Mouse (Mus musculus): ENCODE results near the gene Rpsa.
"Not testable (repeated sequence)": the region's sequence is repeated elsewhere in the genome, so short reads cannot be mapped to it uniquely, and the experiment has no call there.

The Rpsa gene

DNA sequence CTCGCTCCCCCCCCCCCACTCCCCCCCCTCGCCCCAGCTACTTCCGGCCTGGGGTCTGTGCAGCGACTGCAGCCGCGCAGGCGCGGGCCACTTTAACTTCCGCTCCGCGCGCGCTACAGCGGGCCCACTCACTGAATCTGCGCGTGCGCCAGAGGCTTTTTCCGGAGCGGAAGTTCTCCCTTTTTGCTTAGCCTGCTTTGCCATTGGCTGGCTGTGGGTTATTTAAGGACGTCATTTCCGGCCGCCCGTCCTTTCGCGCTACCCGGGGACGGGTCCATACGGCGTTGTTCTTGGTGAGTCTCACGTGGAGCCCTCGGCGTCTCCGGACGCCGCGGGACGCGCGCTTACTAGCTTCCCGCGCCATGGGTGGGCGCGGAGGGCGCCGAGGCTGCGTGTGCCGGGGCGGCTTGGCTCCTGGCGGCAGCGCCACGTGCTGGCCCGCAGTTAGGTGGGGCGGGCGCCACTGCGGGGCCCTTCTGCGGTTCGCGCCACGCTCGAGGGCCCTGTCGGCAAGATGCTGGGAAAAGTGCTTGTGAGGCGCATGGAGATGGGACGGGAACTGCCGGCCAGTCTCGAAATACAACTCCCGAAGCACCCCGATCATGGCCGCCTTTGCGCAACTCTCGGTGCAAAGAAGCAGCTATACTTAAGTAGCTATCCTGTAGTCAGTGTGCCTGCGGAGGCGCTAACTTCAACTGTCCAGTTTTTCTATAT, at the start of gene Rpsa:
TSS of gene Rpsa (plus strand) at position 152 of the 714 bp plus-strand sequence.
- DNase-seq (ENCODE audit: low spot score in 2 of 2), result peak; percentile 95 to 96

DNA sequence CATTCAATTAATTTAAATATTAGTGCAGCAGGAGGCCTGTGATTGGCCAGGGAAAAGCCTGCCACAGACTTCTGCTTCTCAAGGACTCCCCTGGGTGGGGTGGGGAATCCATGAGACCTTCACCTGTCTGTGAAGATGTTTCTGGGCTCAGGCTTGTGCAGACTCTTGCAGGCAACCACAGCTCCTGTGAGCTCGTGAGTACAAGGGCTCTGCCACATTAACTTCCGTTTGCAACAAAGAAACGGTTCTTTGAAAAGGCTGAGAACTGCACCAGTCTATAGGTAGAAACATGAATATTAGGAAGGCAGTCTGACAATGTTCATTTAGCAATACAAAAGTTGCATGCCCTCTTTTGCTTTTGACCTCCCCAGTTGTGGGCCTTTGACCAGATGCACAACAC, 49.2 kb upstream of the Rpsa start:
- DNase-seq (ENCODE audit: low spot score in 2 of 2), result no peak

DNA sequence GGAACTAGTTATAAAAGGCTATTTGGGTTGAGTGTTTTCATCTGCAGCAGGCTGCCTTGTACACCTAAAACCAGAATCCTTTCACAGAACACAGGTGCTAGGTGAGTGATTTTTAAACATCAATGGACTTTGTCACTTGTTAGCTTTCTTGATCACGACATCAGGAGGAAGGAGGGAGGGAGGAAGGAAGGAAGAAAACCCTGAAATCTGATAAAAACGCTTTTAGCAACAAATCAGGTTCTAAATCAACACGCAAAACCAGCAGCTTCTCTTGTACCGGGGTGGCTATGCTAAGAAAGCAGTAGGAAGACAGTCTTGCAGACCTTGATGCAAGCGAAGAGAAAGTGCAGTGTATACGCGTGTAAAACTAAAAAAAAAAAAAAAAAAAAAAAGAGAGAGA, 47.6 kb upstream of the Rpsa start:
- DNase-seq (ENCODE audit: low spot score in 2 of 2), result no peak

DNA sequence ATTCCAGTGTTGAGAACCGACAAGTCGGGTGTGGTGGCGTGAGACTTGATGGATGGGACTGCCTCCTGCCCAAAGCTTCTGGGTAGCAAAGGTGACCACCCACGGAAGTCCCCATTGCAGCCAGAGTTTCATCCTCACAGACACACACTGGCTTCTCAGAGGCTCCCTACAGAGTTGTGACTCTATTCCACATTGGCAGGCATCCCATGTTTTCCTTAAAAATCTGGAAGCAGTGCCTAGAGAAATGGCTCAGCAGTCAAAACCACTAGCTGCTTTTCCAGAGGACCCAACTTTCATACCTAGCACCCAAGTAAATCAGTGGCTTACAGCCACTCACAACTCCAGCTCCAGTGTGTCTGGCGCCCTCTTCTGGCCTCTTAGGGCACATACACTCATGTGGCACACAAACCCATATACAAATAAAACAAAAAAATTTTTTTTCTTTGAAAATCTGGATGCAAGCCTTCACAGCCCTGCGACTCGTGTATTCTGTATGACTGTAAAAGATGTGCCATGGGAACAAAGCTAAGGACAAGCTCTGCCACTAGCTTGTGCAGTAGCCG, 46.9 kb upstream of the Rpsa start:
- peak in 1 of 2 experiments; percentile 14 for DNase-seq (ENCODE audit: low spot score in 2 of 2)

DNA sequence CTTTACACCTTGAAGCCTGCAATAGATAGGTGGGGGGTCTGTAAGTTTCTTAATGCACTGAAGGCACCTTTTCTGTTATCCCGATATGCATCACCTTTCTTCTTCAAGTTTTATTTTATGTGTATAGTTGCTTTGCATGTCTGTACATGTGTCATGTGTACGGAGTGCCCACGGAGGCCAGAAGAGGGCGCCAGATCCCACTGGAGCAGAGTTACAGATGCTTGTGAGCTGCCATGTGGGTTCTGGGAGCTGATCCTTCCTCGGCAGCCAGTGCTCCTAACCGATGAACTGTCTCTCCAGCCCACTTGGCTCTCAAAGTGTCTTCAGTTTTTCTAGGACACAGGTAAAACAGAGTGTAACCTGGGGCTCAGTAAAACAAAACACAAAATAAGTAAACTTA, 46.2 kb upstream of the Rpsa start:
- DNase-seq (ENCODE audit: low spot score in 2 of 2), result no peak

DNA sequence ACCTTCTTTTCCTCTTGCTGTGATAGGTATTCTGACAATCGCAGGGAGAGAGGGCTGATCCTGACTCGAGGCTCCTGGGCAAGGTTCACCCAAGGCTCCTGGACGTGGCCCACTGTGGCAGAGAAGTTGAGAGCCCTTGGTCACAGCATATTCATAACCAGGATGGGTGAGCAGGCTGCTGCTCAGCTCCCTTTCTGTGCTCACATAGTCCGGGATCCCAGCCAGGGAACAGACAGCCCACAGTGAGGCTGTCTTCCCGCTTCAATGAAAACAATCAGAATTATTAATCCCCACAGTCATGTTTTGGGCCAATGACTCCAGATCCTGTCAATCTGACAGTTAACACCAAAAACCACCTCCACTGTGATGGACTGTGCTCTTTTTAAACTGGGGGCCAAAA, 45.5 kb upstream of the Rpsa start:
- DNase-seq (ENCODE audit: low spot score in 2 of 2), result no peak

DNA sequence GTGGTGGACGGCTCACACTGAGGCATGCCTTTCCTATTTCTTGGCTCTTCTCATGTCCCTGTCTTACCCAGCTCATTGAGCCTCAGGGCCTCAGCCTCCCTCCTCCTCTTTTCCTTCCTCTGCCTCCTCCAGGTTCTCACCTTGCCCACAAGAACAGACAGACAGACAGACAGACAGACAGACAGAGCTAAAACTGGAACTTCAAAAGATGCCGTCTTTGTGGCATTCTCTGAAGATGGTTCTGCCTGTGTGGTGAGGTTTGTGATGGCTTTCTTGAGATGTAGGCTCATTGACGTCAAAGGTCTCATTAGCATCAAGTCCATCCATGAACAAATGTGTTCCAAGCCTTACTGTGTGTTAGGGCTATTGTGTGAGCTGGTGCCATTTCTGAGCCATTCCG, 44.8 kb upstream of the Rpsa start:
- DNase-seq (ENCODE audit: low spot score in 2 of 2), result no peak

DNA sequence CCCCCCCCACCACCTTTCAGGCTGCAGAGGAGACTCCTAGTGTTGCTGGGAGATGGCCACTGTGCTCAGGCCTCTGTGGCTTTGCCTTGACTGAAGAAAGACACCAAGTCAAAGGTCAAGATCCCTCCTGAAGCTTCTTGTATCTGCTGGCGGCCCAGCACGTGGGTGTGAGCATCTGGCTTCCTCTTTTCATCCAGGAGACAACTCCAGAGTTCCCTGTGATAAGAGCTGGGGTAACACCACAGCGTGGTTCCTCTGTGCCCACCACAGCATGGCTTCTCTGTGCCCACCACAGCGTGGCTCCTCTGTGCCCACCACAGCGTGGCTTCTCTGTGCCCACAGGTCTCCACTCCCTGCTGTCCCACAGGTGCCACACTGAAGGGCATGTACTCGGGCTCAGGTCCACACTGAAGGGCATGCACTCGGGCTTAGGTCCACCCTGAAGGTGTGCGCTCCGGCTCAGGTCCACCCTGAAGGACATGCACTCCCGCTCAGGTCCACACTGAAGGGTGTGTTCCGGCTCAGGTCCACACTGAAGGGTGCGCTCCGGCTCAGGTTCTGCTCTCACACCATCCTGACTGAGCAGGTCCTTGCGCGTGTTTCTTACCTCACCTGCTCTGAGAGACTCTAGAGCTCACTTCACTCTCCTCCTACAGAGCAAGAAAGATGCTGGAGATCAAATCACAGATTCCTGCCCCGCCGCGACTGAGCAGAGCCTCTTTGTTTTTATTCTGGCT, 44.2 kb upstream of the Rpsa start:
- no peak for DNase-seq (ENCODE audit: low spot score in 2 of 2)

DNA sequence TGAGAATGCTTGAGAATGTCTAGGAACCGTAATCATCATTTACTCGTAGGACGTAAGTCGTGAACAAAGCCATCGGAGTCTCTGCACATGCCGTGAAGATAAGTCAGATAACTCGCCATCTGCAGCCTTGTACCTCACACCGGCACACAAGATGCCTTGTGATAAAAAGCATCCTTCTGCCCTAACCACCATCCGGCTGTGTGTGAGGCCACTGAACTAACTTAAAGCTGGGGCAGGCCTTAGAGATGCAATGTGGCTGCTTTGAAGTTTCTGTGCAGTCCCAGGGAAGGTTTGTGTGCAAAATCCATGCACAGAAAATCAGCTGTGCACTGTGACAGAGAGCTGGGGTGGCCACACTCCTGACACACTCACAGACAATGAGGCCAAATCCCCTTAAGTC, 43.1 kb upstream of the Rpsa start:
- no peak for DNase-seq (ENCODE audit: low spot score in 2 of 2)

DNA sequence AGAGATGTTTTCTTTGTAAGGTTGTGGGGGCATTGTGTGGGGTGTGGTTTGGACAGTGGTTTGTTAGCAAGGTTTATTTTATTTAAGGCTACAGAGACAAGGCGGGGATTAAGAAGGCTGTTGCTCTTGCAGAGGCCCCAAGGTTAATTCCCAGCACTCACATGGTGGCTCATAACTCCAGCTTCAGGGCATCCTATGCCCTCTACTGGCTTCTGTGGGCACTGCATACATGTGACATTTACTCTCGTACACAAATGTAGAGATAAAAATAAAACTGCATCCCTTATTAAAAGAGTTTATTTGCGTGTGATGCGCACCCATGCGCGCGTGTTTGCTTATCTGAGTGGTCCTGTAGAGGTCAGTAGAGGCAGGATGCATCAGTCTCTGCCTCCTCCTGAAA, 38.4 kb upstream of the Rpsa start:
- DNase-seq (ENCODE audit: low spot score in 2 of 2), result no peak

DNA sequence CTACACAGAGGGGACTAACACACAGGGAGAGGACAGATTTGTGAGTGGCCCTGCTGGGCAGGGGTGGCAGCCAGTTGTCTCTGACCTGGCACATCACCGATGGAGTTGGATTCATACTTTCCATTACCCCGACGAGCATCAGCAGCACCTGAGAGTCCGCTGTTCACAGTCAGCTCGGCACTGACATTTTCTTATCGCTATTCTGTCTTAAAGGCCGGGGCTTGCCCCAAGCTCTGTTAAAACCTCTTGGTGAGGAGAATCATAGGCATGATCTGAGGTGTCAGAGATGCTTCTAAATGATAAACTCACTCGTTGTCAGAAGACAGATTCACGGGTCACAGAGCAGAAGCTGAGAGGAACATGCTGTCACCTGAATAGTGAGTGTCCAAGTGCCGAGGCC, 36.4 kb upstream of the Rpsa start:
- DNase-seq (ENCODE audit: low spot score in 2 of 2), result no peak

DNA sequence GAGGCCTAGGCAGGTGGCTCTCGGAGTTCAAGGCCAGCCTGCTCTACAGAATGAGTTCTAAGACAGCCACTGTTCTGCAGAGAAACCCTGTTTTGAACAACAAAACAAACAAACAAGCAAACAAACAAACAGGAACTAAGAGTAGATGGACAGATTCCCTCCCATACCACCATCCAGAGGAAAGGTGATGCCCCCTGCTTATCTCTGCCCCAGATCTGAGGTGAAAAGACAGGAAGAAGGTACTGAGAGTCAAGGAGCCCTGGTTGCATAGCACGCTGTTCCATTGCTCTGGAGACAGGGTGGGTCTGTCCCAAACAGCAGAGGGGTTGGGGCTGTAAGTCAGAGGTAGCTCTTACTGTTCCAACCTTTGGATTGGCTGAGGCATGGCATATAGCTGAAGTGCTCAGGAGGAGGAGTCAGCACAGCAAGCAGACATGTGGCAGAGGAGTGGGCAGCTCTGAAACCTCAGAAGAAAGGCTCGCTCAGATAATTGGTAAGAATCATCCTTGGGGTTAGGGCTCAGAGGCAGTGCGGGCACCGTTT, 35.7 kb upstream of the Rpsa start, which contains the start of gene Ccr8:
TSS of gene Ccr8 (plus strand) at position 419 of the 543 bp plus-strand sequence.
- DNase-seq (ENCODE audit: low spot score in 2 of 2), result no peak

DNA sequence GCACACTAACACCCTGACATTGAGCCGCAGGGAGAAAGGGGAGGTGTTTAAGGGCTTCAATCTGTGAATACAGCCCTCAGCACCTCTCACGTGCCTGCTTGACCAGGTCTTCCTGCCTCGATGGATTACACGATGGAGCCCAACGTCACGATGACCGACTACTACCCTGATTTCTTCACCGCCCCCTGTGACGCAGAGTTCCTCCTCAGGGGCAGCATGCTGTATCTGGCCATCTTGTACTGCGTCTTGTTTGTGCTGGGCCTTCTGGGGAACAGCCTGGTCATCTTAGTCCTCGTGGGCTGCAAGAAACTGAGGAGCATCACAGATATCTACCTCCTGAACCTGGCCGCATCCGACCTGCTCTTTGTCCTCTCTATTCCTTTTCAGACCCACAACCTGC, 33.8 kb upstream of the Rpsa start:
- no peak for DNase-seq (ENCODE audit: low spot score in 2 of 2)

DNA sequence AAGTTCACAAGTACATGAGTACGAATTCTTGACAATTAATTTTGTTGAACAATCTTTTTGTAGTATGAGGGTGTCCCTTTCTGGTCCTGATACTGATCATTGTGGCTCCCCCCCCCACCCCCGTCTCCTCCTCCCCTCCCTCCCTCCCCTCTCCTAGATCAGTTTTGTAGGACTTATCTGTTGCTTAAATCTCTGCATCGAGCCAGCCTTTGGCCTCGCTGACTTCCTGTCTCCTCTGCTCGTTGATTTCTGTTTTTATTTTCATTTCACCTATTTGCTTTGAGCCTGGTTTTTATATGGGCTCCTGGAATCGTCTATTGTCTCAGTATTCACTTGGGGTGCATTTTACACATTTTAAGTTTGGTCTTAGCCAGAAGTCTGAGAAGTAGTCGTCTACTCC, 31.6 kb upstream of the Rpsa start:
- DNase-seq (ENCODE audit: low spot score in 2 of 2), result no peak

DNA sequence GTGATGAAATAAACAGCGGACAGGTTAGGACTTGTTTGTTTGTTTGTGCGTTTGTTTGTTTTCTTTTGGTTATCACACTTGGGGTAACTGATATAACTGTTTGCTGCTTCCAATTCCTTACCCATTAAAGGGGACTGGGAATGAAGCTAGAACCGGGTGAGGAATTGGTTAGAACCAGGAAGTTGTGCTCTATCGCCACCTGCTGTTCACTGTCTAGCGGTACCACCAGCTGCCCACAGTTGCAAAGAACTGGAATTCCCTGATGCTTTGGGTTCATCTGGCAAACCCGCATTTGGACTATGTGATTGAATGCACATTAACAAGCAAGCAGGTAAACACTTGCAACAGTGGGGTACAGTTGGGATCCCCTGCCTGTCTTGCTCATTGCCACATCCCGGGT, 28.8 kb upstream of the Rpsa start:
- peak in 1 of 2 experiments; percentile 64 for DNase-seq (ENCODE audit: low spot score in 2 of 2)

DNA sequence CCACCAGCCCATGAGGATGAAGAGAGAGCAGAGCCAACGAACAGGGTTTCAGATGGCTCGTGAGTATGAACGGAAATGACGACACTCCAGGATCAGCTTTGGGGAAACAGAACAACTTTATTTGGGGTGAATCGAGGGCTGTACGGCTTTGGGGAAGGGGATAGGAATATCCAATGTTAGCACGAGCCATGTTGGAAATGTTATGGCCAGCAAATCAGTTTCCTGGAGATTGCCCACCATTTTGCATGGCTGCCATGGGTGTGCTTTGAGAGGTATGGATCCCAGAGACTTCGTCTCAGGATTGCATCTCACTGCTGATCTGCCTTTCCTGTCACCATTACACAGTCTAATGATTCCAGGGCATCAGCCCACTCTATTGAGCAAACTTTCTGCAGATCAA, 28.2 kb upstream of the Rpsa start:
- DNase-seq (ENCODE audit: low spot score in 2 of 2), result no peak

DNA sequence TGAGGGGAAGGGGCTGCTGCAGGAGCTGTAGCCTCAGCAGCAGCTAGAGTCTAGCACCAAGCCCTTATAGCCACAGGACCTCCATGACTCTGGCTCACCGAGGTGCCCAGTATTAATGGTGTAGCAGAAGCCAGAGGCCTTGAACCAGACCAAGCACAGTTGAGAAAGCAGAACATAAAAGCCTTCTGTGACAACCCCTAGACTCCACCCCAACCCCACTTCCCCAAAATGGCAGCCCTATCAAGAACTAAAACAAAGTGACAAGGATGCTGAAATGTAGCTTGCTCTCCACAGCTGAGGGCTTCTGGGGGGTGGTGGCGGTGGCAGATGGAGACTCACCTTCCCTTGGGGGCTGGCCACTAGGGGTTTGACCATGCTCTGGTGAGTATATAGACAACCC, 26.3 kb upstream of the Rpsa start:
- no peak for DNase-seq (ENCODE audit: low spot score in 2 of 2)

DNA sequence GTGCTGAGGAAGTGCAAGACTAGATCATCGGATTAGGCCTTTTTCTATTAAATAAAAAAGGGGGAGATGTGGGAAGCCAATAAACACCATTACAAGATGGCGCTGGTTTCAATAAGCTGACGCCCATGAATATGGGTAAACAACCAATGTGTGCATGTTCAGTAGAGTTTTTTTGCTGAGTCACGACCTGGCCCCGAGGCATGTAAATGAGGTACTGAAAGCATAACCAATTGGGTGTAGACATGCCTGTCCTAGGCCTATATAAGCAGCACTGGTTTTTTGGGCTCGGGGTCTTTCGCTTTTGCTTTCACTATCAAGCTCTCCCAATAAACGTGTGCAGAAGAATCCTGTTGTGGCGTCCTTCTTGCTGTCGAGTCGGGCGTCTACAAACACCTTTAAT, 18.5 kb upstream of the Rpsa start:
- not testable (repeated sequence) for DNase-seq (ENCODE audit: low spot score in 2 of 2)

DNA sequence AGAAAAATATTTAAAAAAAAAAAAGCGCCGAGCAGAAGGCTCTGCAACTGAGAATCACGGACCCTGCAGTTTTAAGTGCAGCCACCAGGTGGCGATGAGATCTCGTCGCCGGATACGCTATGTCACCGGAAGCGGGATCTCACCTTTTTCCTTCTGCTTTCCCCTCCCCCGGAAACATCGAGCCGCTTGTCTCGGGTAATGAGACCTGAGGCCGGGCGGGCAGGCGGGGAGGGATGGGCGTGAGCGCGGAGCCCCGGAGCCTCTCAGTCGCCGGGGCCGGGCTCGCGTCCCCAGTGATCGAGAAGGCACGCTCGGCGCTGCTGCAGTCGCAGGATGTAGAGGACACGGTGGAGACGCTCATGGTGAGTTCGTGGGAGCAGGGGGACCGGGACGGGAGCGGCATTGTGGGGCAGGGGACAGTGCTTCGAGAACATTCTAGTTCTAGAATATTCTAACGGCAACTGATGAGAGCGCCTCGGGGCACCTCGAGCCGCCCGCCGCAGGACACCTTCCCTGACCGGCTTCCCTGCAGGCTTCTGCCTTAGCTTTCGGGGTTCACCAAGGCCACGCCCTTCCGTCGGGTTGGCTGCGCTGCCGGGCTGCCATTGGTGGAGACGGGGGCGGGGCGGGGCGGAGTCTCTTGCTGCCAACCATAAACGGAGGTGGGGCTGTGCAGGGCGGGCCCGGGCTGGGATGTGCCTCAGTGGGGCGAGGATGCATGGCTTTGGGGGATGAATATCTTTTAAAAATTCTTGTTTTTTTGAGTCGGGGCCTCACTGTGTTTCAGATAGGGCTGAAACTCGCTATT, 17.1 kb upstream of the Rpsa start, which contains the start of gene Slc25a38:
TSS of gene Slc25a38 (plus strand) at position 164 of the 808 bp plus-strand sequence.
- DNase-seq (ENCODE audit: low spot score in 2 of 2), result peak; percentile 94 to 95

DNA sequence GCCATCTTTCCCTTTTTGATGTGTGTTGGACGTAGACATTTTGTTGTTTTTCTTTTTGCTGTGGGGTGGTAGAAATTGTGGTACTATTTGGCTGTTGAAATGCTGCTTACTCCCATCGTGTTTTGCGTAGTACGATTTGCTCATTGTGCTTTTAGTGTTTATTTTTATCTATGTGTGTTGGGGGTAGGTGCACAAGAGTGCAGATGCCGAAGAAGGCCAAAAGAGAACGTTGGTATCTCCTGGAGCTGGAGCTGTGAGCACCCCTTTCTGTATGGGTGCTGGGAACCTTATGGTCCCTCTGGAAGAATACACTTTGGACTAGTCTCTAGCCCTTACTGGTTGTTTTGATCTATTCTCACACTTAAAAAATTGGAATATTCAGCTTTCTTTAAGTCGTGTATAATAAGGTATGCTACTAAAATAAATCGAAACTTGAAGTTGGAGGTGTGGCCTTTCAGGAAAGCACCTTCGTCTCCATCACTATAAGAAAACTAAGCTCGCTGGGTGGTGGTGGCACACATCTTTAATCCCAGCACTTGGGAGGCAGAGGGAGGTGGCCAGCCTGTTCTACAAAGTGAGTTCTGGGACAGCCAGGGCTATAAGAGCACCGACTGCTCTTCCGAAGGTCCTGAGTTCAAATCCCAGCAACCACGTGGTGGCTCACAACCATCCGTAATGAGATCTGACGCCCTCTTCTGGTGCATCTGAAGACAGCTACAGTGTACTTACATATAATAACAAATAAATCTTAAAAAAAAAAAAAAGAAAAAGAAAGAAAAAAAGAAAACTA, 16.1 kb upstream of the Rpsa start:
- DNase-seq (ENCODE audit: low spot score in 2 of 2), result no peak

DNA sequence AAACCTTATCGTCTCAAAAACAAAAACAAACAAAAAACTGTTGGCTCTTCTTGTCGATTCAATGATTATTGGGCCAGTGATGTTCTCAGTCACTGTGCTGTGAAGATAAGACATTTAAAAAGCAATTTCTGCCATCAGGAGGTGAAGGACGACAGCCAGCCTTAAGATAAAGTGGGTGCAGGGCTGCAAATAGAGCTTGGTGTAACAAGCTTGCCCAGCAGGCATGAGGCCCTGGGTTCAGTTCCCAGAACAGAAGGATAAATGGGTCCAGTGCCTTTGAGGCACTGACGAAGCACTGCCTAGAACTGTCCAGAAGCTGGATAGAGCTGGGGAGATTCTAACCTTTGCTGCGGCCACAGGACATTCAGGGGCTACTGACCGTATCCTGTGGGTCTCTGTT, 15.0 kb upstream of the Rpsa start:
- DNase-seq (ENCODE audit: low spot score in 2 of 2), result no peak

Measured in frontal cortex, postnatal 10 days (tissue).